Mouse (Mus musculus) thymus, postnatal 25 days (tissue): ENCODE data around the gene Klhl26.

ENCODE experiments used
- DNase-seq: peaks from one replicate; pipeline ENCODE4 v3.0.0; 2022

Klhl26 gene

DNA sequence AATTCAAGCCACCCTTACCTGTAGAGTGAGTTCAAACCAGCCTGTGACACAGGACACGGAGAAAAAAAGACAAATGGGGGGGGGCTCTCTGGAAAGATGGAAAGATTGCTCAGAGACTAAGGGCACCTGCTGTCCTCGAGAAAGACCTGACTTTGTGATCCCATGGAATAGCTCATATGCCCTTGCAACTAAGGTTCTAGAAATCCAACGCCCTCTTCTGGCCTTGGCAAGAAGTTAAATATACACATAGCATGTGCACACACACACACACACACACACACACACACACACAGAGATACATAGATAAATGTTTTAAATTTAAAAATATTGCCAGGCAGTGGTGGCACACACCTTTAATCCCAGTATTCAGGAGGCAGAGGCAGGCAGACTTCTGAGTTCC lies 36.5 kb downstream of the Klhl26 start:
- no peak for DNase-seq

DNA sequence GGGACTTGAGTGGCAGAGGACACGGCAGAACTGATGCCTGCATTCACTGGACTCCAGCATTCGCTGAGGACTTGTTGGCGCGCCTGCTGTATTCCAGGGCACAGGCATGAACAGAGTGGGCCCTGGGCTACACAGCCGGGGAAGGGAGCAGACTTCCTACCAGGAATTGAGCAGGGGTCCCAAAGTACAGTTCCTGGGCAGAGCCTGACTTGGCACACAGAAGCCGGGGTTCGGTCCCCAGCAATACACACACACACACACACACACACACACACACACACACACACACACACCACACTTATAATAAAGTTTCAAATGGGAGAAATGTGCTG lies 37.0 kb downstream of the Klhl26 start:
- DNase-seq, result no peak

DNA sequence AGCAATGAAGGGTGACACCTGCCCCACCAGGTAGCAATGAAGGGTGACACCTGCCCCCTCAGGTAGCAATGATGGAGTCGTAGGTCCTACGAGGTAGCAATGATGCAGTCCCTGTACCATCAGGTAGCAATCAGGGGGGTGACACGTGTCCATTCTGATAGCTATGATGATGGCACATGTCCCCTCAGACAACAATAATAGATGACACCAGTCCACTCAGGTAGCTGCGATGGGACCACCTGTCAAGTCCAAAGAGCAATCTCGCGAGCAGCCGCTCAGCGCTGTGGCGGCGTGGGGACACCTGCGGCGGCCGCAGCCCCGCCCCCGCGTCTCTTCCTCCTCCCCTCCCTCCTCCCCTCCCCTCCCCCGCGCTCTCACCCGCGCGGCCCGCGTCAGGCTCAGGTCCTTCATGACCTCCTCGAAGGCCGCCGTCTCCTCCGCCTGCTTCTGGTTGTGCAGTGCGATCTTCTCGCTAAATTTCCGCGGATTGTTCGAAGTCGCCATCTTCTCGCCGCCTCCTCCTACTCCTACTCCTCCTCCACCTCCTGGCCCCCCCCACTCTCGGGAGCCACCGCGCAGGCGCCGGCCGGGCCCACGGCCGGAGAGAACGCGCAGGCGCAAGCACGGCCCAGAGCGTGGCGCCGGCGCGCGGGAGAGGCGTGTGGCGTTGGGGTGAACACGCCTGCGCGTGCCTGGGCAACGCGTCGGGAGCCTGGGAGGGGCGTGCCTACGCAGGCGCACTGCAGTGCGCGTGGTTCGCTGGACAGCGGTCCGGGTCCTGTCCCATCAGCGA lies 37.5 kb downstream of the Klhl26 start, which contains the start of gene Crtc1:
TSS of gene Crtc1 (minus strand) at position 525 of the 793 bp plus-strand sequence.
- peak; percentile 99 for DNase-seq

DNA sequence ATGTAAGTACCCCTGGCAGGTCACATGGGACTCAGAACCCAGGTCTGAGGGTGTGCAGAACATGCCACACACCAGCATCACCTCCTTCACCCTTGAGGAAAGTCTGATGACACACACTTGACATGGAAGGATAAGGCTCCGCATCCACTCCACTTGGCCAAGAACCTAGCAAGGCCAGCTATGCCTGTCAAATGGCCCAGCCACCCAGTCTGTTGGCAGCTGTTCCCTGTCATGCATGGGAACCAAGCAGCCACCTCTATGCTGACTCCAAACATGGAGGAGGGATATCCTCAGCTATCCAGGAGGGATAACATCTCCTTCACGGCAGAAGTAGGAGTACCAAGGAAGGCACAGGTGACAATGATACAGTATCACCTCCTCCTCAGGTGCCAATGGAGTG lies 38.3 kb downstream of the Klhl26 start:
- no peak for DNase-seq

DNA sequence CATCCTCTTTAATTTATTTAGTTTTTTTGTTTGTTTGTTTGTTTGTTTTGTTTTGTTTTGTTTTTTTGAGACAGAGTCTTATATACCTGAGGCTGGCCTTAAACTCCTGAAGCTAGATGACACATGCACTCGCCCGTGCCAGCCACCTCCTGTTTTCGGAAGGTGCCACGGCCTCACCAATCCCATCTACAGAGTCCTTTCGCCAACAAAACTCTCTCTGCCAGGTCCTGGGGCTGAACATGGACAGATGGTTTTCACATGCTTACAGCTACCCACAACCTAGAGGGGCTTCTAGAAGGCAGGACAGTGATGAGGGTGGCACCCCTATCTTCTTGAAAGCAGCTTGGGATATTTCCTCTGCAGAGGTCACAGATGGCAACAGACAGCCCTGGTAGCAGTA lies 41.6 kb downstream of the Klhl26 start:
- no peak for DNase-seq

DNA sequence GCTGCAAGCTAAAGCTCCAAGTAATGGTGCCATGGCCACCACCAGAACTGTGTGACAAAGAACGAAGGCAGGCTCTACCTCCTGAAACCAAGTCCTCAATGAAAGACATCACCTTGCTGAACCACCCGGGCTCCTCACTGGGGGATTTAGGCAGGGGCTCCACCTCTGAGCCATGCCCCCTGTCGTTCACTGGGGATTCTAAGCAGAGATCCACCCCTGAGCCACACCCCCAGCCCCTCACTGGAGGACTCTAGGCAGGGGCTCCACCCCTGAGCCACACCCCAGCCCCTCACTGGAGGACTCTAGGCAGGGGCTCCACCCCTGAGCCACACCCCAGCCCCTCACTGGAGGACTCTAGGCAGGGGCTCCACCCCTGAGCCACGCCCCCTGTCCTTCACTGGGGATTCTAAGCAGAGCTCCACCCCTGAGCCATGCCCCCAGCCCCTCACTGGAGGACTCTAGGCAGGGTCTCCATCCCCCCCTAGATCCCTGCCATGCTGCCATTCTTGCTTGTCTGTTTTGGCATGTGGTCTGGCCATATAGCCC lies 43.7 kb downstream of the Klhl26 start:
- DNase-seq, result no peak

DNA sequence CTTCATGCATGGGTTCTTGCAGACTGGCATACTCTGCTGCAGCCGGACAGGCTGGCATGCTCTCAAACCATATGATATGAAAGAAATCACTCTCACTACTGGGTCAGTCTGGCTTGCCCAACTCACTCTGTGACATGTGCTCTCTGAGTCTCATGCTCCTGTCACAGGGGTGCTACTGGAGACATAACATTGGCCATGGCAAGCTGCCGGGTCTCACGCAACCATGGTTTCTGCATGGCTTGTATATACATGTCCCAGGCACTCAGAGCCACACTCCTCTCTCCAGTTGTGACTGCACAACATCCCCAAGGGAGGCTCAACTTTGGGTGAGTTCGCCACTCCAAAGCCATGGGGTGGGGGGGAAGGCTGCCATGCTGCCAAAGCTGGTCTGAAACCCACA lies 45.6 kb downstream of the Klhl26 start:
- DNase-seq, result no peak

DNA sequence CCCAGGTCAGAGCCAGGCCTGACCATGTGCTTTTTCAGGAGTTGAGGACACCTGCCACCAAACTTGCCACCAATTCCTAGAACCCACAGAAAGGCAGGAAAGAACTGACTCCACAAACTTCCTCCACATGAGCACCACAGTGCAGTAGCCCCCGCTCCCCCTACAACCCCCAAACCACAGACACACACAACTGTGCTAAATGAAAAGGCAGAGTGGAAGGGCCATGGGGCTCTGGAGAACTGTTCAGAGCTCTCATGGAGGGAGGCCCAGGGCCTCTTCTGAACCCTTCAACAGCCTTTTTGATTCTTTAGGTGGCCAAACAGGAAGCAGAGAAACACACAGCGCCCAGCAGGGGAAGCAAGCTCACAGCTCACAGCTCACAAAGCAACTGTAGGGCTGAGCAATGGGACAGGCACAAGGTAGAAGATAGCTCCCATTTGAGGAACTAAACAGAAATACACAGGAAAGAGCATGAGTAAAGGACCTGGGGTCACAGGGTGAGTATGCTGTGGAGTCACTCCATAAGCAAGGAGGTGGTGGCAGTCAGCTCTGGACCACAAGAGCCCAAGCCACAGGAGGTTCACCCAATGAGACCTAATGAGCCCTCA lies 50.4 kb downstream of the Klhl26 start:
- DNase-seq, result peak; percentile 10

DNA sequence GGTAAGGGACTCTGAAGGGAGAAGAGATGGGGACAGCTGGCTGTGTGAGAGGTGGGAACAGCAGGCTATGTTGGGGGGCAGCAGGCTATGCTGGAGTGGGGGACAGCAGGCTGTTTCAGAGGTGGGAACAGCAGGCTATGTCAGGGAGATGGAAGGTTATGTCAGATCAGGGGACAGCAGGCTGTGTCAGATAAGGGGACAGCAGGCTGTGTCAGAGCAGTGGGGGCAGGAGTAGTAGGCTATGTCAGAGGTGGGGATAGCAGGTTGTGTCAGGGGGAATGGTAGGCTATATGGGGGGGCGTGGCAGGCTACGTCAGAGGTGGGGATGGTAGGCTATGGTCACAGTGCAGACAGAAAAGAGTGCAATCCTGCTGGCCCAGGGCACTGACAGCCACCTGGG lies 54.0 kb downstream of the Klhl26 start:
- no peak for DNase-seq

DNA sequence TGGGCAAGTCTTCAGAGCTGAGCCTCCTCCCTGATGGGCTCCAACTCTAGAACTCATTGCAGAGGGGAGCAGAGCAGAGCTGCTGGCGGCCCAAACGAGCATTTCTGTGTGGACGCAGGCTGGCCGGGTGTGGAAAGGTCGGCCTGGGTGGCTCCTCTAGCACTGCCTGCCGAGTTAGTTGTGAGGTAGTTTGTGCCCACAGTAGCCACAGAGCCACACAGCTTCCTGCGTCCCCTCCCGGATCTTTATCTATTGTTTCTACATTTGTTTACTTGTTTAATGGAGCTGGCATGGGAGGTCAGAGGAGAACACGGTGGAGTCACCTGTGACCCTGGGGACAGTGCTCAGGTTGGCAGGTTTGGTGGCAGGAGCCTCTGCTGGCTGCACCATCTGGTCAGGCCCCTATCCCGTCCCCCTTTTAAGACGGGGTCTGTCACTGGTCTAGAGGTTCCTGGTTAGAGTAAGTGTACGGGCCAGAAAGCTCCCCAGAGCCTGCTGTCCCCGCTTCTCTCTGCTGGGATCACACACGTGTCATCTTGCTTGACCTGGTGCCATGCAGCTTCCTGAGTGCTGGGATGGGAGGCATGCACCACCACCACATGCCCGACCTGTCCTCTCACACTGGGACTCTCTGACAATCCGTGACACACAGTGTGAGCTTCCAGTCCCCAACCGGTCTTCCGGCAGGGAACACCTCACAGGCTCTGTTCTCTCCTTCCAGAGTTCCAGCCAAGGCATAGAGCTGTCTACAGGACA lies 55.2 kb downstream of the Klhl26 start:
- no peak for DNase-seq

DNA sequence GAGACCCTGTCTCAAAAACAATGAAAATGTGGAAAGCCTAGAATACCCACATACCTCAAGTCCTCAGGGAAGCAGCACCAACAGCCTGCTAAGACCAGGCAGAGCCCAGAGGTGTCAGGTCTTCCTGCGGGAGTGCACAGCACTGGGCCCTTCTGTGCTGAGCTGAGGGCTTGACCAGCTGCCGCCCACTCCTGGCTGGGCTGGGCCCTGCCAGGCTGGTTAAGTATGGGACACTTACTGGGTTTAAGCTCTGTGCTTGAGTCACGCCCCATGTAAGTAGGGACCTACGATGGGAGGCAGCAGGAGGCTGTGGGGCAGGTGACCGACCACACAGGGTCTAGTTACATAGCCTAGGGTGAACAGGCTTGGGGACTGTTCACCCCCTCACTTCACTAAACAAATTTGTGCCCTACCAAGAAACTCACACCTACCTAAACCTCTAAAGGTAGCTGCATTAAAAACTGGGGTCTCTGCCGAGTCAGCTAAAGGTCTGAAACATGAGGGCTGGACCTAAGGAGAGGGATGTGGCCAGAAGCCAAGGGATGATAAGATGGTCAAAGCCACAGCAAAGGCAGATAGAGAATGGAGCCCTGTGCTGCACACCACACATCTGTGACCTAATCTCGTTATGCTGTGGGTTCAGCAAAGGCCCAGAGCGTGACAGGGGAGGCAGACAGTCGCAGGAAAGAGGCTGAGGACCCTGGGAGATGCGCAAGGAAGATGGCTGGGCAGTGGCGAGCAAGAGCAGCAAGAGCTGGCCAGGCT lies 56.7 kb downstream of the Klhl26 start:
- no peak for DNase-seq

DNA sequence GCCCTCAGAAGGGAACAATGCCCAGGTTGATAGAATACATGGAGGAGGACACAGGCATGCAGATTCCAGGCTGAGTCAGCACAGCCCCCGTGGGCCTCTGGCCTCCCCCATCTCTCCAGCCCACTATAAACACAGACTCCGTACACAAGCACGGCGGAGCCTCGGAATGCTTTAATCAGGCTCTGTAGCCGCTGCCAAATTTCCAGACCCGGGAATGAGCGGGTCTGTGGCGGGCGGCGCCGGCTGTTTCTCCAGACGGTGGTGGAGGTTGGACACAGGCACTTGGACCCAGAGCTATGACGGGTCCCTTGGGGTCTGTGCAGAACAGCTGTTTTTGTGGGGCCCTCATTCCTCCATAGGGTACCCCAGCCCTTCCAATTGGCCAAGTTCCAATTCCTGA lies 57.8 kb downstream of the Klhl26 start:
- DNase-seq, result no peak

DNA sequence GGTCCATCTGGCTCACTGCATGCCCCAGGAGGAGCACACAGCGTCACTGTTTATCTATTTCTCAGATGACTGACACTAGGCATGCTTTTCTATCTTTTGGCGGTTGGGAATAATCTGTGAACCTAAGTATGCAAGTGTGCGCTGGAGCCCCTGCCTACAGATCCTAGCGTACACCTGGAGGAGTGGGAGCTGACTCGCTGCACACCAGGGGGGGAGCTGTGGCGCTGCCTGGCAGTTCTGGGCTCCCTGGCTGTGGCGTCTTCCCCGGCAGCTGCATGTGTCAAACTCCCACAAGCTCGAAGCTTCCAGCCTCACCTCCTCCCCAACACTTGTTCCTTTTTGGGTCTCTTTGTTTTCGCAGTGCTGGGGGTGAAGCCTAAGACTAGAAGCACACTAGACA lies 58.9 kb downstream of the Klhl26 start:
- peak; percentile 9 for DNase-seq

DNA sequence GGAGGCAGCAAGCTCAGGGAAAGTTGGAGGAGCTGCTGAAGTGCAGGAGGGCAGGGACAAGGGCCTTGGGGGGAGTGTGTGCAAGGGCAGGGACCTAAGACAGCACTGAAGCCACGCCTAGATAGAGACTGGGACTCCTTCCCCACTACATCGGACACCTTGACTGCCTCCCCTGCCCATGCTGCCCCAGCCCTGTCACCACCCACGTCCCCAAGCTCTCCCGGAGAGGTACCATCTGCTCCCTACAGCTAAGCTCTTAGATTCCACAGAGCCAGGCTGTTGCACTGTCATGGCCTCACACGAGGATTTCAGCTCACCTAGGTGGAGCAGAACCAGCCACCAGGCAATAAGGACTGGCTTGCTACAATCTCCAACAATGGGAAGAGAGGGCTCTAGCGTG lies 59.8 kb downstream of the Klhl26 start:
- no peak for DNase-seq

DNA sequence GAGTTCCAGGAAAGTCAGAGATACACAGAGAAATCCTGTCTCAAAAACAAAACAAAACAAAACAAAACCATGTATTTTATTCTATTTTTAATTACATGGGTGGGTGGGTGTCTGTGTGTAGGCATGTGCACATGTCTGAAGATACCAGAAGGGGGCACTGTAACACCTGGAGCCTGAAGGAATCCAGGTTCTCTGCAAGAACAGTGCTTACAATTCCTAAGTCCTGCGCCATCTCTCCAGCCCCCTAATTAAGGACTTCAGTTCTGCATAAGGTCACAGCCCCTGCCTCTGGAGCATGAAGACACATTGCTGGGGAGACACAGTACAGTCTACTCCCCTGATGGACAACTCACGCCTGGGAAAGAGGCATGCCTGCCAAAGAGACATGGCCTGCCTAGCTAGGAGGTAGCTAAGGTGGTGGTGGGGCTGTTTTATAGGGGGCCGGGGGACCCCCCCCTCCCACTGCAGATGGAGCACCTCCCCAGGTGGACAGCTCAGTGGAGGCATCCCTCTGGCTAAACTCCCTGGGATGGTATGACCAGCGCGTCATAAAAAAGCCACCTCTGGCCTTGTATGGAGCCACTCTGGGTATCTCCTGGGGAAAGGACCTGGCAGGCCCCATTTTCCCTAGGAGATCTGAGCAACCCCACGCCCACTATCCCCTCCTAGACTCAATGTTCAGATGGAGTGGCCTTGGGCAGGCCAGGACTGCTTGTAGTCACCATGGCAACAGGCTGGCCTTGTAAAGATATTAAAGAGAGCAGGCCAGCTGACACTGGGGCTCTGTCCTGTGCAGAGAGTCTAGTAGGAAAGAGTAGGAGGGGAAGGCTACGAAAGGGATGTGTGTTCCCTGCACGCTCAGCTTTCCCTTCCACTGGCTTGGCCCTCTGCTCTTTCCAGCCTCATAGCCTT lies 61.0 kb downstream of the Klhl26 start:
- DNase-seq, result peak; percentile 48

DNA sequence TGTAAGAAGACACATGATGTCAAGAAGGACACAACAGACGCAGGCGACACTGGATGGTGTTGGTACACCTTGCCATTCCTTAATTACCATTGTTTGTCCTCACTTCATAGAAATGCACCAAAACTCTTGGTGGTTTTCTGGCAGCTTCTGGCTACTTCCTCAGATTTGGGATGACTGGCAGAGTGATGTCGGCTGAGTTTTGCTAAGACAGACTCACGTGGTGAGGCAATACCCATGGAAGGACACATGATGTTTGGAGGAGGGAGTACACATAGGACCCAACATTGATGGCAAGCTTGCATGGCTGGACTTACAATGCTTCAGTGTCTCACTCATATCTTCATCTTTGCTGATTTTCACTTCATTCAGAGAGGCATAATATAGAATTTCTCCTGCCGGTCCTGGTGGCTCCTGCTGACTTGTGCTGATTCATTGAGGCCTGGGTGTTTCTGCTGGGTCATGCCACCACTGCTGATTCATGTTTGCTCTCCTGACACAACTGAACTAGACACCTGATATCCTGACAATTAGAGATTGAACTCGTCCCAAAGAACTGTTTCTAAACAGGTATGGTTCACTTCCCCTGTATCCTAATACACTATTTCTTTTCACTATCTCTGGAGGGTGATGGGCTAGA lies 62.3 kb downstream of the Klhl26 start:
- DNase-seq, result no peak

DNA sequence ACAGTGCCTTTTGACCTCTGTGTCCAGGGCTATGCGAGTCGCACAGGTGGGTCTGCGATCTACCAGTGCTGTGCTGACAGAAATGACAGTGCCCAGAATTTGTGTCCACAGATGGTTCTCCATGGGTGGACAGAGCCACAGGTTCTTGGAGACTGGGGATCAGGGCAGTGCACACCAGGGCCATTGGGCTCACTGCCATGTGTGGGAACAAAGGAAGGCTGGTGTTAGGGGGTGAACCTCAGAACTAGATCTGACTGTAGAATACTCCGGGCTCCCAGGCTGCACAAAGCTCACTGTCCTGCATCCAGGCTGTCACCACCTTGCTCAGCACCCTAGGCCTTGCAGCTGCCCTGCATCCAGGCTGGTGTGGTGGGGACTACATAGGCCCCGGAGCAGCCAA lies 66.5 kb downstream of the Klhl26 start:
- no peak for DNase-seq

DNA sequence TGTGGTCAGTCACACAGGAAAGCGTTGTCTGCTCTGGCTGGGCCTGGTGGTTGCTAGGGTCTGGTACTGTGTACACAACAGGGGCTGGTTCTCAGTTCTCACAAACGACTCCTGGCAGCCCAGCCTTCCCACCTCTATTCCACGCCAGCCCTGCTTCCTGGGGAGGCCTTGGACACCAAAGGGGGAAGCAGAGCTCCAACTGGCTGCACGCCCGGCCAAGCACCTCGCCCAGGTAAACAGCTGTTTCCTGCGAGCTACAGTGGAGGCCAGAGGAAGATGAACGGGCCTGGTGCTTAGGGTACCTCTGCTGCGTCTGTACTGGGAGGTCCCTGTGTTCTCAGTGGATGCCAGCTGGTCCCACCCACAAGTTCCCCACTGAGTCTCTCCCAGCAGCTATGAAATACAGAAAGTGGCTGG lies 67.3 kb downstream of the Klhl26 start:
- no peak for DNase-seq

DNA sequence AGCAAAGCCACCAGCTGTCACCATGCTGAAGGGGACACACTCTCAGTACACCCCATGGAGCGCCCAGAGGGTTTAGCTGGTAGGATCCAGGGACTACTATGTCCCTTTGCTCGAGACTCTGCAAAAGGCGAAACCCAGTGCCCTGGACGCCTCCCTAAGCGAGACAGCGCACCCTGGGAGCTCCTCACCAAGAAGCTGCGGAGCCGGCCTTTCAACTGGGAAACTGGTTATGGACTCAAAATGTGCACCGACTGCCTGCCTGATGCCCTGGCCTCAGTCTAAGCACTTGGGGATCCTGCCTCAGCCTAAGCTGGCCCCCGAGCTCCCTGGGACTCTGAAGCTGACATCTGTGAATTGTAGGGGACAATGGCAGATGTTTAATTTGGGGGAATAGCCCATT lies 67.7 kb downstream of the Klhl26 start:
- no peak for DNase-seq

DNA sequence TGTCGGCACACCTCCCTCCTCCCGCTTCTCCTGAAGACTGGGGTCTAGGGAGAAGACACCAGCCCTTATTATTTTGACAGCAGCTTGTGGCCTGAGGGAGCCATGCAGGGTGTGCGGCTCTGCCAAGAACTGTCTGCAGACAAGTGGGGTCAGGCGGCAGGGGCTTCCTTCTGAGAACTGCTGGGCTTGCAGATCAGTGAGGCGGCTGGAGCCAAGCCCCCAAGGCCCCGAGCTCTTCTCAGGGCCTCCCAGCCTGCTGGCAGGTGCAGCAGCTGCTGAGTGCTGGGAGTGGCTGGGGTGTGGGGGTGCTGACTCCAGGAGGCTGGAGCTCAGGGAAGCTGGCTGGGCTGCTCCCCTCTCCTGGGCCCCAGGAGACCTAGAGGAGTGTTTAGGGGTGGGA lies 68.5 kb downstream of the Klhl26 start:
- no peak for DNase-seq

DNA sequence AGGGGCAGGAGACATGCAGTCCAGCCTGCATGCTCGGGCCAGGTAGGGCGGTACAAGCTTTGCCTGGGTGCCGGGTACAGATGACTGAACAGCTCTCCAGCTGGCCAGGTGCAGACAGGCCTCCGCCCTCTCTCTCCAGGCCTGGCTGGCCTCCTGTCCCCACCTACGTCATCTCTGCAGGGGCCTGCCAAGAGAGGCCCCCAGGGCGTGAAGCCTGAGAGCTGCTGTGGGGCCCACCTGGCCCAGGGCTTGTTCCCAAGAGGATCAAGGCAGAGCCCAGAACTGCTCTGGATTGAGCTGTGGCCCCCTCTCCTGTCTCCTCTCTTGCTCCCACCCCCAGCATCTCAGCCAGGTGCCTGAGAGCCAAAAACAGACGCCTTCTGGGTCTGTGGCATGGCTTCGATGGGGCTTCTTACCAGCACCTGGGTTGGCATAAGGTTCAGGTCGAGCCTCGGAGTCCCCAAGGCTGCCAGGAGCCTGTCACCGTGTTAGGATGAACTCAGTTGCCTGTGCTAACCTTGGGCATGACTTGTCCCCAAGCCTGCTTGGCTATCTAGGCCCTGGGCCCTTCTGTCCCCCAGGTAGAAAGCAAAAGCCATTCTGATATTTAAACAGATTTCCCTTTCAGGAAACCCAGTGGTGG lies 70.2 kb downstream of the Klhl26 start:
- no peak for DNase-seq
